Comparison of ENCODE assay signal across 9 mouse cellular contexts in genomic region chr16:45873397-45873796, GRCm38 (mm10).
DNase-seq lines count a peak whose midpoint lies in the region; ATAC-seq and TF ChIP-seq lines count a peak whose summit lies in the region.
"Had no signal": no experiment of that assay in that cellular context is flagged by ENCODE, and none has a peak within 500 bp of the region (broad histone marks: within the 10 kb centered on the region; RNA-seq: fewer than 3 reads in every experiment).

No protein-coding gene starts in this region.

- DNase-seq in adrenal gland, postnatal 10 days = peak; percentile 61
- DNase-seq in adrenal gland, postnatal 4 days (ENCODE audit: low spot score in 2 of 2) = no peak
- peak; percentile 84 for DNase-seq in Muller cell, postnatal 12 days (ENCODE audit: inconsistent ontology term)
- peak; percentile 40 for DNase-seq in heart, adult 8-10 months (ENCODE audit: low spot score)
- DNase-seq in lung, adult 18-20 months = peak; percentile 79 to 88
- DNase-seq in midbrain, postnatal 0 days (ENCODE audit: low spot score) = no peak
- no peak for DNase-seq in midbrain, embryonic 10.5 days (ENCODE audit: low spot score)
- no peak for DNase-seq in c-Kit-positive CD71-positive TER-119-positive erythroid progenitor cells, embryonic 14.5 days (ENCODE audit: low spot score)

- no peaks in the 10 kb centered on the region for H3K4me1 ChIP-seq in midbrain, postnatal 0 days (ENCODE audit: insufficient read depth, low read length)
- H3K4me1 ChIP-seq in midbrain, embryonic 10.5 days = no peaks in the 10 kb centered on the region

- 79% methylated on average over 4 of the region's 4 CpGs for whole genome bisulfite sequencing in midbrain, postnatal 0 days
- 83% methylated on average over 4 of the region's 4 CpGs for WGBS in midbrain, embryonic 10.5 days

- no peak for TF ChIP-seq CTCF in midbrain, postnatal 0 days (IDR thresholded peaks at IDR 0.05)

- no peak overlapping the region for H3K4me3 ChIP-seq in midbrain, postnatal 0 days (ENCODE audit: low read depth, low read length)
- no peak overlapping the region for H3K4me3 ChIP-seq in midbrain, embryonic 10.5 days
- H3K4me3 ChIP-seq: limb, embryonic 10.5 days had no signal

- no peaks in the 10 kb centered on the region for H3K9me3 ChIP-seq in midbrain, postnatal 0 days (ENCODE audit: low read length)
- H3K9me3 ChIP-seq in midbrain, embryonic 10.5 days (replicated peaks) = no peaks in the 10 kb centered on the region
- H3K9me3 ChIP-seq: limb, embryonic 10.5 days had no signal

- no peaks in the 10 kb centered on the region for H3K36me3 ChIP-seq in midbrain, postnatal 0 days (ENCODE audit: insufficient read depth, low read length)
- H3K36me3 ChIP-seq in midbrain, embryonic 10.5 days = no peaks in the 10 kb centered on the region
- H3K36me3 ChIP-seq: limb, embryonic 10.5 days had no signal

- no peak overlapping the region for H3K27ac ChIP-seq in midbrain, postnatal 0 days (ENCODE audit: low read depth, low read length)
- no peak overlapping the region for H3K27ac ChIP-seq in midbrain, embryonic 10.5 days (replicated peaks)
- H3K27ac ChIP-seq: limb, embryonic 10.5 days had no signal

- H3K27me3 ChIP-seq in midbrain, postnatal 0 days (ENCODE audit: insufficient read depth, low read length) = no peaks in the 10 kb centered on the region
- H3K27me3 ChIP-seq in midbrain, embryonic 10.5 days (ENCODE audit: low read depth, poor library complexity, severe bottlenecking) = no peaks in the 10 kb centered on the region

- no peak for ATAC-seq in midbrain, postnatal 0 days (ENCODE audit: low FRiP score)

- H3K4me2 ChIP-seq in midbrain, postnatal 0 days (ENCODE audit: low read depth, low read length, poor library complexity, severe bottlenecking) = no peak overlapping the region

- no peak overlapping the region for H3K9ac ChIP-seq in midbrain, postnatal 0 days (replicated peaks; ENCODE audit: low read length, poor library complexity, severe bottlenecking)

Comparison
In these comparisons a context has a peak if more than half of its experiments do, and no peak if none do; other contexts are left out.
1. DNase-seq: peak in adrenal gland, postnatal 10 days (single experiment), Muller cell, postnatal 12 days (single experiment), heart, adult 8-10 months (single experiment) and lung, adult 18-20 months (2 of 2); none in adrenal gland, postnatal 4 days (0 of 2), midbrain, postnatal 0 days (single experiment), midbrain, embryonic 10.5 days (single experiment) and c-Kit-positive CD71-positive TER-119-positive erythroid progenitor cells, embryonic 14.5 days (single experiment).